Mouse (Mus musculus): ENCODE results near the gene Cd22. TPM values are rescaled to one million over a fixed set of nuclear protein-coding genes. Genes with fewer than 3 reads are reported as not detected.
"Not testable (repeated sequence)": the region's sequence is repeated elsewhere in the genome, so short reads cannot be mapped to it uniquely, and the experiment has no call there.

The Cd22 gene
- polyA plus RNA-seq, 1 experiment from 2014 or later, result not detected

DNA sequence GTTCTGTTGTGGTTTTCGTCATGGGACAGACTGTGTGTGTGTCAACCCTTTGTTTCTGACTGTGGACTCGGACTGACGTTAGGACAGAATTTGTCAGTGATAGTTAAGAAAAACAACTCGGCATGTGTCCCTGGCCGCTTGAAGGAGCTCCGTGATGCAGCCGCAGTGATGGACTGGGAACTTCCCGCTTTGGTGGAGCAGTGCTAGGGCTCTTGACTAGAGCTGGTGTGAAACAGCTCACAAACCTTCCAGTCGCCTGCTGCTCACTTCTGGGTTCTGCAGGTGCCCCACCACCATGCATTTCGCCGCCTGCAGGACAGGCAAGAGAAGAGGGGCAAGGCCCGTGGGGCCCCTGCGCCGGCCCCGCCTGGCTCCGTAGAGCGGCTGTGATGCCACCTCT is 47.9 kb downstream of the Cd22 start:
- H3K9ac ChIP-seq, result no peak overlapping the region

GRCm38 (mm10) chr7:30829428-30829827 is 50.7 kb downstream of the Cd22 start:
- Histone ChIP-seq H3K4me2 (no peak overlapping the region), H3K4me3 (replicated peaks) (no peak overlapping the region), H3K9ac (no peak overlapping the region), H3K36me3 (replicated peaks) (no peaks in the 10 kb centered on the region), H3K27me3 (no peaks in the 10 kb centered on the region), H3K4me1 (no peaks in the 10 kb centered on the region), H3K27ac (no peak overlapping the region), H3K9me3 (no peaks in the 10 kb centered on the region)
- ATAC-seq (ENCODE audit: low FRiP score), result no peak
- WGBS, result 73% methylated on average over 3 of the region's 3 CpGs

More for the DNA sequence above, 47.9 kb downstream of the Cd22 start:
- H3K36me3 ChIP-seq (replicated peaks), result no peaks in the 10 kb centered on the region
- H3K27me3 ChIP-seq, result no peaks in the 10 kb centered on the region
- no peak for ATAC-seq (ENCODE audit: low FRiP score)
- H3K4me1 ChIP-seq, result no peaks in the 10 kb centered on the region
- no peak overlapping the region for H3K27ac ChIP-seq
- no peak overlapping the region for H3K4me3 ChIP-seq (replicated peaks)
- H3K9me3 ChIP-seq, result no peaks in the 10 kb centered on the region
- WGBS, result 81% methylated on average over 17 of the region's 17 CpGs
- no peak overlapping the region for H3K4me2 ChIP-seq

- H3K9me3 ChIP-seq; H3K9ac ChIP-seq; H3K36me3 ChIP-seq (replicated peaks); H3K4me1 ChIP-seq; H3K27ac ChIP-seq; H3K4me2 ChIP-seq; H3K4me3 ChIP-seq (replicated peaks); H3K27me3 ChIP-seq; ATAC-seq (ENCODE audit: low FRiP score): not testable (repeated sequence)
These were observed 51.3 kb downstream of the Cd22 start for GRCm38 (mm10) chr7:30828871-30829270.

- no peak for ATAC-seq (ENCODE audit: low FRiP score)
- Histone ChIP-seq H3K27ac (no peak overlapping the region), H3K9ac (no peak overlapping the region), H3K36me3 (replicated peaks) (no peaks in the 10 kb centered on the region), H3K27me3 (no peaks in the 10 kb centered on the region), H3K9me3 (no peaks in the 10 kb centered on the region), H3K4me3 (replicated peaks) (no peak overlapping the region), H3K4me1 (no peaks in the 10 kb centered on the region), H3K4me2 (no peak overlapping the region)
- WGBS, result 89% methylated on average over 10 of the region's 10 CpGs
These were observed 53.5 kb downstream of the Cd22 start for GRCm38 (mm10) chr7:30826660-30827059.

DNA sequence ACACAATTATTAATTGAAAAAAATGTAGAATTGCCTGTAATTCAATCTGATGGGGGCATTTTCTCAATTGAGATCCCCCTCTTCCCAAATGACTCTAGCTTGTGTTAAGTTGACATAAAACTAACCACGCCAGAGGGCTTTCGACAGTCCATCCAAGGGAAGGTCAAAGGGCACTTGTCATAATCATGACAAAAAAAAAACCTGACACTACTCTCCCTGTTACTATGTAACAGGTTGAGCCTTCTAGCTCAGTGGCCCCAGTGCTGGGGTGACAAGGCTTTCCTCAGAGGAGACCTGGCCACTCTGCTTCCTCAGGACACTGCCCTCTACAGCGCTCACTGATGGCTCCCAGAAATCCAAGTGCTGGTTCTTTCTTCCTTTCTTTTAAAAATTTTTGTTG is 55.8 kb downstream of the Cd22 start:
- 95% methylated on average over 3 of the region's 3 CpGs for WGBS
- H3K27me3 ChIP-seq, result no peaks in the 10 kb centered on the region
- no peak overlapping the region for H3K4me2 ChIP-seq
- no peak overlapping the region for H3K27ac ChIP-seq
- no peak for ATAC-seq (ENCODE audit: low FRiP score)
- H3K4me3 ChIP-seq (replicated peaks), result no peak overlapping the region
- H3K9ac ChIP-seq, result no peak overlapping the region
- no peaks in the 10 kb centered on the region for H3K9me3 ChIP-seq
- H3K4me1 ChIP-seq, result no peaks in the 10 kb centered on the region
- H3K36me3 ChIP-seq (replicated peaks), result no peaks in the 10 kb centered on the region

- Histone ChIP-seq H3K4me2 (no peak within 1 kb of the TSS), H3K9ac (no peak within 1 kb of the TSS), H3K4me1 (no peaks in the 10 kb centered on the region), H3K36me3 (replicated peaks) (no peaks in the 10 kb centered on the region), H3K4me3 (replicated peaks) (no peak within 1 kb of the TSS), H3K27me3 (no peaks in the 10 kb centered on the region), H3K27ac (no peak within 1 kb of the TSS), H3K9me3 (no peaks in the 10 kb centered on the region)
- 88% methylated on average over 18 of the region's 18 CpGs for WGBS
- ATAC-seq (ENCODE audit: low FRiP score), result no peak
These were observed 56.5 kb downstream of the Cd22 start, which contains the start of gene Ffar2 for GRCm38 (mm10) chr7:30823675-30824074. TSS of gene Ffar2 (minus strand) at chr7:30823775.

DNA sequence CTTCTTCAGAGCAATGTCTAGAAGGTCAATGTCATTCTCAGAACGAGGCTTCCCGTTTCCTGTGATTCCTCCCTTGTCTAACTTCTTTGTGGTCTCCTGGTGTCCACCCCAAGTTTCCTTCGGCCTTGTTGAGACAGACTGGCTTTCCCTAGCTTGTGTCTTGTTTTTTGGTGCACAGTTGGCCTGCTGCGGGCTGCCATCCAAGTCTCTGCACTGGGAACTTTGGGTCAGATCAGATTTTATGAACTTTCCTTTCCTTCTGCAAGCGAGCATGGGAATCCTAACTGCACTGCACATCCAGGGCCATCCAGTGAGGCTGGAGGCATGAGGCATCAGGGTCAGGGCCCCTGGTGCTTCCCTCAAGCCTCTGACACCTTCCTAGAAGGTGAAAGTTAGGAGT is 58.6 kb downstream of the Cd22 start:
- H3K9ac ChIP-seq, result no peak overlapping the region
- no peak overlapping the region for H3K27ac ChIP-seq
- no peaks in the 10 kb centered on the region for H3K36me3 ChIP-seq (replicated peaks)
- no peak for ATAC-seq (ENCODE audit: low FRiP score)
- no peak overlapping the region for H3K4me2 ChIP-seq
- H3K4me3 ChIP-seq (replicated peaks), result no peak overlapping the region
- H3K9me3 ChIP-seq, result no peaks in the 10 kb centered on the region
- 72% methylated on average over 5 of the region's 5 CpGs for WGBS
- no peaks in the 10 kb centered on the region for H3K27me3 ChIP-seq
- no peaks in the 10 kb centered on the region for H3K4me1 ChIP-seq

GRCm38 (mm10) chr7:30820854-30821445 is 59.2 kb downstream of the Cd22 start:
- H3K9me3 ChIP-seq, result no peaks in the 10 kb centered on the region
- 71% methylated on average over 7 of the region's 7 CpGs for WGBS
- H3K36me3 ChIP-seq (replicated peaks), result no peaks in the 10 kb centered on the region
- no peak overlapping the region for H3K9ac ChIP-seq
- H3K27me3 ChIP-seq, result no peaks in the 10 kb centered on the region
- H3K27ac ChIP-seq, result no peak overlapping the region
- no peaks in the 10 kb centered on the region for H3K4me1 ChIP-seq
- no peak overlapping the region for H3K4me2 ChIP-seq
- no peak for ATAC-seq (ENCODE audit: low FRiP score)
- H3K4me3 ChIP-seq (replicated peaks), result no peak overlapping the region

- 80% methylated on average over 6 of the region's 6 CpGs for WGBS
- Histone ChIP-seq H3K27ac (no peak overlapping the region), H3K27me3 (no peaks in the 10 kb centered on the region), H3K4me1 (no peaks in the 10 kb centered on the region), H3K9me3 (no peaks in the 10 kb centered on the region), H3K36me3 (replicated peaks) (no peaks in the 10 kb centered on the region), H3K4me3 (replicated peaks) (no peak overlapping the region), H3K9ac (no peak overlapping the region), H3K4me2 (no peak overlapping the region)
- ATAC-seq (ENCODE audit: low FRiP score), result no peak
These were observed 60.0 kb downstream of the Cd22 start for GRCm38 (mm10) chr7:30820131-30820530.

Other genes with a start within 250 kb of the Cd22 start
- not detected in 2 replicates for gene Etv2, start 244.5 kb downstream of the Cd22 start, polyA plus RNA-seq (2016; fragmentation: Nextera tagmentation; extraction: Ambion mirVana)
- 144 and 150 TPM in 2 replicates for gene Rbm42, start 230.0 kb downstream of the Cd22 start, polyA plus RNA-seq (2016; fragmentation: Nextera tagmentation; extraction: Ambion mirVana)
- 63.7 and 64.5 TPM in 2 replicates for gene Haus5, start 215.3 kb downstream of the Cd22 start, polyA plus RNA-seq (2016; fragmentation: Nextera tagmentation; extraction: Ambion mirVana)
- not detected in 2 replicates for gene Pmis2, start 208.7 kb downstream of the Cd22 start, polyA plus RNA-seq (2016; fragmentation: Nextera tagmentation; extraction: Ambion mirVana)
- gene 2200002J24Rik, start 181.4 kb downstream of the Cd22 start, polyA plus RNA-seq (2016; fragmentation: Nextera tagmentation; extraction: Ambion mirVana), result 0.33 TPM in 1 of 2 replicates, not detected in the other
- gene Atp4a, start 168.1 kb downstream of the Cd22 start, polyA plus RNA-seq (2016; fragmentation: Nextera tagmentation; extraction: Ambion mirVana), result 1.6 and 1.8 TPM in 2 replicates
- 135 and 144 TPM in 2 replicates for gene Tmem147, start 150.8 kb downstream of the Cd22 start, polyA plus RNA-seq (2016; fragmentation: Nextera tagmentation; extraction: Ambion mirVana)
- gene Gapdhs, start 136.7 kb downstream of the Cd22 start, polyA plus RNA-seq (2016; fragmentation: Nextera tagmentation; extraction: Ambion mirVana), result 0.49 and 0.69 TPM in 2 replicates
- gene Sbsn, start 128.9 kb downstream of the Cd22 start, polyA plus RNA-seq (2016; fragmentation: Nextera tagmentation; extraction: Ambion mirVana), result 1.5 and 2.0 TPM in 2 replicates
- gene Dmkn, start 116.6 kb downstream of the Cd22 start, polyA plus RNA-seq (2016; fragmentation: Nextera tagmentation; extraction: Ambion mirVana), result not detected in 2 replicates
- not detected in 2 replicates for gene Krtdap, start 92.4 kb downstream of the Cd22 start, polyA plus RNA-seq (2016; fragmentation: Nextera tagmentation; extraction: Ambion mirVana)
- not detected in 2 replicates for gene Ffar2, start 56.6 kb downstream of the Cd22 start, polyA plus RNA-seq (2016; fragmentation: Nextera tagmentation; extraction: Ambion mirVana)
- not detected in 2 replicates for gene Ffar3, start 24.2 kb downstream of the Cd22 start, polyA plus RNA-seq (2016; fragmentation: Nextera tagmentation; extraction: Ambion mirVana)
- gene Ffar1, start 18.8 kb downstream of the Cd22 start, polyA plus RNA-seq (2016; fragmentation: Nextera tagmentation; extraction: Ambion mirVana), result not detected in 2 replicates
- gene Mag, start 34.5 kb upstream of the Cd22 start, polyA plus RNA-seq (2016; fragmentation: Nextera tagmentation; extraction: Ambion mirVana), result 0.13 and 0.34 TPM in 2 replicates
- gene Hamp2, start 44.3 kb upstream of the Cd22 start, polyA plus RNA-seq (2016; fragmentation: Nextera tagmentation; extraction: Ambion mirVana), result not detected in 2 replicates
- gene Hamp, start 63.7 kb upstream of the Cd22 start, polyA plus RNA-seq (2016; fragmentation: Nextera tagmentation; extraction: Ambion mirVana), result not detected in 2 replicates
- 26.4 and 27.3 TPM in 2 replicates for gene Usf2, start 76.5 kb upstream of the Cd22 start, polyA plus RNA-seq (2016; fragmentation: Nextera tagmentation; extraction: Ambion mirVana)
- gene Lsr, start 93.1 kb upstream of the Cd22 start, polyA plus RNA-seq (2016; fragmentation: Nextera tagmentation; extraction: Ambion mirVana), result 24.1 and 26.4 TPM in 2 replicates
- 0.82 and 1.2 TPM in 2 replicates for gene Fam187b, start 93.4 kb upstream of the Cd22 start, polyA plus RNA-seq (2016; fragmentation: Nextera tagmentation; extraction: Ambion mirVana)
- gene Fxyd5, start 162.1 kb upstream of the Cd22 start, polyA plus RNA-seq (2016; fragmentation: Nextera tagmentation; extraction: Ambion mirVana), result 7.6 and 9.2 TPM in 2 replicates
- gene Fxyd7, start 171.1 kb upstream of the Cd22 start, polyA plus RNA-seq (2016; fragmentation: Nextera tagmentation; extraction: Ambion mirVana), result 10.5 and 14.3 TPM in 2 replicates
- gene Fxyd1, start 176.9 kb upstream of the Cd22 start, polyA plus RNA-seq (2016; fragmentation: Nextera tagmentation; extraction: Ambion mirVana), result 4.0 and 6.5 TPM in 2 replicates
- gene Lgi4, start 179.0 kb upstream of the Cd22 start, polyA plus RNA-seq (2016; fragmentation: Nextera tagmentation; extraction: Ambion mirVana), result 0.29 and 0.37 TPM in 2 replicates
- gene Fxyd3, start 196.4 kb upstream of the Cd22 start, polyA plus RNA-seq (2016; fragmentation: Nextera tagmentation; extraction: Ambion mirVana), result 1.1 and 1.3 TPM in 2 replicates
- gene Hpn, start 234.9 kb upstream of the Cd22 start, polyA plus RNA-seq (2016; fragmentation: Nextera tagmentation; extraction: Ambion mirVana), result 0.49 and 0.67 TPM in 2 replicates
- gene Scn1b, start 246.7 kb upstream of the Cd22 start, polyA plus RNA-seq (2016; fragmentation: Nextera tagmentation; extraction: Ambion mirVana), result 1.1 and 1.3 TPM in 2 replicates

Measured in forebrain, embryonic 12.5 days (tissue).